Mouse (Mus musculus) left cerebral cortex, postnatal 14 days (tissue): ENCODE results near the gene Phldb3. TPM values are rescaled to one million over a fixed set of nuclear protein-coding genes. Genes with fewer than 3 reads are reported as not detected.

Experiments
- DNase-seq, 2 experiments: peaks; one replicate each; pipeline ENCODE4 v3.0.0; 2021 to 2022; ENCODE audit warnings: low spot score in 2 of 2, mixed read lengths in 1 of 2
- intact Hi-C: fragments of 180-260 bp; cut with DNase I; formaldehyde crosslinking; loops from one replicate; pipeline ENCODE4 v1.15.1; 2025
- total RNA-seq, 2 experiments: library from RNA; stranded (reverse); gene quantifications; 2 replicates each; pipeline ENCODE4 v1.2.3; 2021

The Phldb3 gene
- total RNA-seq, 2 experiments from 2014 or later = 0.42 TPM; not detected in 1

DNA sequence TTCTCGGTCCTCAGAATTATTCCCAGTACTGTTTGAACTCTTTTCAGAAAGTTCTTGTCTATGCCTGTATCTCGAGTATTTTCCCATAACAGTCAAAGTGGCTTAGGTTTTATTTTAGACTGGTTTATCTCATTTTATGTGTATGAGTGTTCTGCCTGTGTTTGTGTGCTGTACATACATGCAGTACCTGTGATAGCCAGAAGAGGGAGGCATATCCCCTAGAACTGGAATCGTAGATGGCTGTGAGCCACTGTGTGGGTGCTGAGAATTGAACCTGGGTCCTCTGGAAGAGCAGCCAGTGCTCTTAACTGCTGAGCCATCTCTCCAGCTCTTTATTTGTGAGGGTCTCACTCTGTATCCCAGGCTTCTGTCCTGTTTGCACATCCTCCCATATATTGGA lies 10.6 kb downstream of the Phldb3 start:
- intact Hi-C loops = no loop called here
- no peak for DNase-seq

DNA sequence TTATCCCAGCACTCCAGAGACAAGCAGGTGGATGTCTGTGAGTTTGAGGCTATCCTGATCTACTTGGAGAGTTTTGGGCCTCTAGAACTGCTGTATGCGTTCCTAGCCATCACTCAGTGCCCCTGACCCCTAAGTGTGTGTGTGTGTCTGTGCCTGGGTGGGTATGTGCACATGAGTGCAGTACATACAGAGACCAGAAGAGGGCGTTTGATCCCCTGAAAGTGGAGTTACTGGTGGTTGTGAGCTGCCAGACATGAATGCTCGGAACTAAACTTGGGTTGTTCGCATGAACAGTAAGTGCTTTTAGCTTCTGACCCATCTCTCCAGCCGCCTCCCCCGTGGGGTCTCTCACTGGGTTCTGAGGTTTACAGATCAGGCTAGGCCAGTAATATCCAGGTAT lies 12.4 kb downstream of the Phldb3 start:
- DNase-seq = no peak
- intact Hi-C loops = no loop called here

DNA sequence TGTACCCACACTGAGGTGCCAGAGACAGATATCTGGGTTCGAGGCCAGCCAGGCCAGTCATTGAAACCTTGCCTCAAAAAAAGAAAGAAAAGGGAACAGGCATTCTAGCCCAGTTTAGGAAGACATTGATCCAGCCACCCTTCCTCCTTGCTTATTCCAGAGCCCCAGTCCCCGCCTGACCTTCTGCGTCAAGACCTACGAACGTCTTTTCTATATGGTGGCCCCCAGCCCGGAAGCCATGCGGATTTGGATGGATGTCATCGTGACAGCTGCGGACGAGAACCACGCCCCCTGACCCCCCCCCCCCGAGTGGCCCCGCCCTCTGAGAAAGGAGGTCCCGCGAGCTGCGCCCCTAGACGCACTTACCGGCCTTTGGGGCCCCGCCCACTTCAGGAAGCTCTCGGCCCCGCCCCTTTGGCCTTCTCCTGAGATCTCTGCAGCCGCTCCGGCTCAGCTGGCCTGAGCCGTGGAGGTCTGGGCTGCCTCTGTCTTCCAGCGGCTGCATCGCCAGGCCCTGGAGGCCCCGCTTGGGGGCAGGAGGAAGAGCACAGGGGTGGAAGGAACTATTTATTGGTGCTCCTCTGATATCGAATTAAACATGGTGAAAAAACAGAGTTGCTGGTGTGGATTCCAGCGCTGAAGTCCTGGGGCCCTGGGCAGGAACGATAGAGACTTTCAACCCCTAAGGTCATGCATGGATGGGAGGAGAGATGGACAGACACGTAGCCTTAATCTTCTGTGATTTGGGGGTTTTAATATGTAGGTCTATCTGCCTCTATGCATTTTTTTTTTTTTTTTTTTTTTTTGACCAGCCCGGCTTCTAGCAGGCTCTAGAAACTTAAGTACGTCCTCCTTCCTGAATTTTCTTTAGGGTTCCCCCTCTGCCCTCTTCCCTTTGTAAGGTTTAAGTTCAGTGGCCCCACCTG lies 18.4 kb downstream of the Phldb3 start:
- intact Hi-C loops = no loop called here
- DNase-seq = peak; percentile 36 to 45

DNA sequence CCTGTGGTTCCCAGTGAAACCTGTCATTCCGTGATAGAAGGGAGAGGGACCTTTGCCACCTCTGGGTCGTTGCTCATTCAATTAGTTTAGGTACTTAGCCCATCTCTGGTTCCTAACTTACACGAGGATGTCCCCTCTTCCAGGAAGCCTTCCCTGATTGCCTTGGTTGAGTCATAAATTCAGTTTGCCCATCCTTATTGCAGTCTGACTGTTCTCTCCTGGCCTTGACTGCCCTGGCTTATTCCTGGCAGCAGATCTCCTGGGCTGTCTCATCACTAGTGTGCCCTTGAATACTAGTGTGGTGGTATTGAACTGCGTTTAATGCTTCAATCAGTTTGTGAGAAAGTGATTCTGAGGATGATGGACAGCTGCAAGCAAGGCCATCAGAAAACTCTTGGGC lies 19.1 kb downstream of the Phldb3 start:
- no peak for DNase-seq
- intact Hi-C loops = no loop called here

DNA sequence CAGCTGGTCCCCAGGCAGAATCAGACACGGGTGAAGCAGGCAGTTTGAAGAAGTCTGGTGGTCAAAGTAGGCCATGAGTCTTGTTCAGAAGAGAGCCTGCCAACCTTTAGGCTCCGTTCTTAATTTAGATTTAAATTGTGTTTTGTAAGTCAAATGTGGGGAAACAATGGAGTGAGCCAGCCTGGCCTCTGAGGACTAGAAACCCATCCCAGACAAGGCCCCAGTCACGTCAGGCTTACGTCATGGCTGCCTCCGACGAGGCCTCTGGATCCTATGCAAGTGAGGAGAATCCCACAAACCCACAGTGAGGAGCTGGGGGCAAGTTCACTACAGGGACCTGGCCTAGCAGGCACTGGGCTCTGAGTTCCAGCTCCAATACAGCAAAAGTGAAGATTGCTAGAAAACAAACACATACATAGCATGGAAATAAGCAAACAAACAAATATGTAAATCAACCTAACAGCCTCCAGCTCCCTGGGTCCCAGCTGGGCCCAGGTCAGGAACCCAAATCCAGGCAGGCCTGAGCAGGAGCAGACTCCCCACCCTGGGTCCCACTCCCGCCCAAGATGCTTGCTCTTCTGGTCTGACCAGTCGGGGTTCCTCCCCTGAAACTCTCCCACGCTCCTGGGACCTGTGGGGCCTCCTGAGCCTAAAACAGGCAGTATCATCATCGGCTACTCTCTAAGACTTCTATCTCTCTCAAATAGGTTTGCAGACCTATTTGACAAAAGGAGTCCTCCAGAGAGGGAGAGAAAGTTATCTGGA lies 19.7 kb downstream of the Phldb3 start:
- intact Hi-C loops = no loop called here
- no peak for DNase-seq

DNA sequence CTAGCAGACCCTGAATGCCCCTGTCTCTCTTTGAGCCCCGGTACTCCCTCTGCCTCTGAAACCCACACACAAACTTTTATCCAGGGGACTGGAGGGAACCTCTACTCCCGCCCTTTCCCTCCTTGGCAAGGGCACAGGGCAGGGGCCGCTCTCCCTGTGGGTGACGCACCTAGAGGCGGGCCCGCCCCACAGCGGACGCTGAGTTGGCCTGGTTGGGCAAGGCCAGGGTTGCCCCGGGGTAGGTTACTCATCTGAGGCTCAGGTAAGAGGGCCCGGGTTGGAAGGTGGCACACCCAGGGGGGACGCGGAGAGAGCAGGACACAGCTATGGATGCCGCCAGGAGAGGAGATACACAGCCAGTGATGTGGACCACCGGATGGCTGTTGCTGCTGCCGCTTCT lies 25.7 kb downstream of the Phldb3 start, which contains the start of gene Lypd3:
Gene Lypd3, plus strand, starts transcription at position 287 of the 400 bp plus-strand sequence.
- DNase-seq = no peak
- intact Hi-C loops = no loop called here

DNA sequence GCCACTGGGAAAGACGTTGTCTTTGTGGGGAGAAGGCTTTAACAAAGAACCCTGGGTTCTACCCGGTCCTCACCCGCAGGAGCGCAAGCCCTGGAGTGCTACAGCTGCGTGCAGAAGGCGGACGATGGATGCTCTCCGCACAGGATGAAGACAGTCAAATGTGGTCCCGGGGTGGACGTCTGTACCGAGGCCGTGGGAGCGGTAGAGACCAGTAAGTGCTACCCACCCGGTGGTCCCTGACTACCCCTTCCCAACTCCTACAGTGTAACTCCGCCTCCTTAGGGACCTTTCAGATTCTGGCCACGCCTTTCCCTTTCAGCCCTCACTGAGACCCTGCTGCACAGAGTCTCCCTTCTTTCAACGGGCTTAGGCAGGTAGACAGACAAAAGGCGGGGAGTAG lies 26.5 kb downstream of the Phldb3 start:
- intact Hi-C loops = no loop called here
- DNase-seq = no peak

DNA sequence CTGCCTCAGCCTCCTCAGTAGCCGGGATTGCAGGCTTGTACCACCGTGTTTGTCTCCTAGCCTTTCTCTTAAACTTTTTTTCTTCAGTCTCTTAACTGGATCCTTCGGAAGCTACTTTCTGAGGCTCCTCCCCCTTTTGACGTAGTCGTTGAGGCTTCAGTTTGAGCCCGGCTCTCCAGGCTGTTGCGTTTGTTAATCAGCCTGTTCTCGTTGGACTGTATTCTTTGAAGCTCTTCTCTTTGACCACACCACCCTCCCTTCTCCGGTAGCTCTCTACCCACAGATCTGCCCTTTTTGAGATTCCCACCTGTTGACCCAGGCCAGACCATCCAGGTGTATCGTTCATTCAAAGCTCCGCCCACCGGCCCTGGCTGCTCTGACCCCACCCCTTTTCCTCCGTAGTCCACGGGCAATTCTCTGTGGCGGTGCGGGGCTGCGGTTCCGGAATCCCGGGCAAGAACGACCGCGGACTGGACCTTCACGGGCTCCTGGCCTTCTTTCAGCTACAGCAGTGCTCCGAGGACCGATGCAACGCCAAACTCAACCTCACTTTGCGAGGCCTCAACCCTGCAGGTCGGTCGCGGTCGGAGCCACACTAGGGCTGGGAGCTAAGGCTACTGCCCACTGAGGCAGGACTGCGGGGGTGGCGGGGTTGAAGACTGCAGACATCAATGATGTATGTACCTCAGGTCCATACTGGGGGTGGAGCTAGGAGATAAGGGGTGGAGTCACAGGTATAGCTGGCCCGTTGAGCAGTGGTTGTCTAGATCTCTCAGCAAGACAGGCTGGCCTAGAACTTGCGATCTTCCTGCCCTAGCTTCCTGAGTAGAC lies 27.7 kb downstream of the Phldb3 start:
- DNase-seq = no peak
- intact Hi-C loops = no loop called here

DNA sequence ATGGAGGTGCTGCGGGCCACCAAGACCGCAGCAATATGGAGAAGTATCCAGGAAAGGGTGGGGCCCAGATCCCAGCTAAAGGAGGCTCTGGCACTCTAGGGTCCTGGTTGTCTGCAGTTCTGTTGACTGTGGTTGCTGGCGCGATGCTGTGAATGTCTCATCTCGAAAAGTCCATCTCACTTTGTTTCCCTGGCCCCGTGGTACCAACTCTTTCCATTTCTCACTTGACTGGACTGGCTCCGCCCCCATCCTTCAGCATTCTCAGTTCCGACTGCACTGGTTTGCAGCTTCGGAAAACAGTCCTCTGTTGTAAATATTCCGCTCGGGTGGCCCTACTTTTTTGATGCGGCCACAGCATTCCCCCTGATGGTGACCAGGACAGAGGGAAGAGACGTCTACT lies 29.9 kb downstream of the Phldb3 start:
- DNase-seq = no peak
- intact Hi-C loops = no loop called here

DNA sequence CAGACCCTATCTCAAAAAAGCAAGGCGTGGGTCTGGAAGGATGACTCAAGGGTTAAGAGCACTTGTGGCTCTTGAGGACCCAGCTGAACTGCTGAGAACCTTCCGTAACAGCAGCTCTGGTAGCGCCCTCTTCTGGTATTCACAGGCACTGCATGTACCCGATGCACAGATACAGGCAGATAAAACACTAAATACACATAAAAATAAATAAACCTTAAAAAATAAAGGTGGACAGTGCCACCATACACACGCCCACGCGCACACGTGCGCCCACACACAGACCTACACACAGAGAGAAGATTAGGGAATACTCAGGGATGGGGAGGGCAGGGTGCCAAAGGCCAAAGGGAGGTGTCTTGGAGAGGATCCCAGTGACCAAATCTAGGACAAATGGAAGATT lies 31.9 kb downstream of the Phldb3 start:
- intact Hi-C loops = no loop called here
- DNase-seq = peak; percentile 36 to 56

DNA sequence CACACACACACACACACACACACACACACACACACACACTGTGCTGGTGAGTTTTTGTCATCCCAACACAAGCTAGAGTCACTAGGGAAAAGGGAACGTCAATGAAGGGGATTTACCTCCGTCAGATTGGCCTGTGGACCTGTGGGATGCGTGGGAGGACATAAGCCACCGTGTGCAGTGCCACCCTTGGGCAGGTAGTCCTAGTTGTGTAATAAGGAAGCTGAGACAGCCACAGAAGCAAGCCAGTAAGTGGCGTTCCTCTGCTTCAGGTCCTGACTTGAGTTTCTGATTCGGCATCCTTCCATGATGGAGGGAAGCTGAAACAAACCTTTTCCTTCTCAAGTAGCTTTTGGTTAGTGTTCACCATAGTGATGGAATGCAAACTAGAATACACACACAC lies 33.9 kb downstream of the Phldb3 start:
- no peak for DNase-seq
- intact Hi-C loops = no loop called here

DNA sequence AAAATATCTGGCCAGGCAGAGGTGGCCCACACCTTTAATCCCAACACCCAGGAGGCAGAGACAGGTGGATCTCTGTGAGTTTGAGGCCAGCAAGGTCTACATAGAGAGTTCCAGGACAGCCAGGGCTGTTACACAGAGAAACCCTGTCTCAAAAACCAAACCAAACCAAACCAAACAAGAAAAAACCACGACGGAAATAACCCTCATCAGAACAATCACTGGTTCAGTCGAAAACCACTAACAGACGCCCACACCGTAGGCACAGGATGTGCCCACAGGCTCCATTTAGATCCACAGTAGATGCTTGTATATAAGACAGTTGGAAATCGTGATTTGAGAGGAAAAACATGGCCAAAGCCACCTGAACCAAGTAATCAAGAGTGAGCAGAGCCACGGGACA lies 34.4 kb downstream of the Phldb3 start:
- intact Hi-C loops = no loop called here
- DNase-seq = no peak

DNA sequence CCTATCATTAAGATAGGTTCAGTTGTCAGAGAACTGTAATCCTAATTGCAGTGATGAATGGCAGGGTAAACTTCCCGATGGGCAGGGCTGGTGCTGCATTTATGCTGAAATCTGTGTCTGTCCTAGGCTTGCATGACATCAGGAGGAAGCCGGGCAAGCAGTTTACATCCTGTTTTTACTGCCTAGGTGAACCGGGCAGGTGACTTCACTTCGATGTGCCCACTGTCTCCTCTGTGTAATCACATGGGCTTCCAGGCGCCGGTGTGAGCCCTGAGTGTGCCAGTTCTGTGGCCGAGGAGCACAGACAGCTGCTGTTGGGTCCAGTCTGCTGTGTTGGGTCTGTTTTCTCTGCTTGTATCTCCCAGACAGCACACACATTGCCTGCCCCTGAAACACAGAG lies 35.9 kb downstream of the Phldb3 start:
- intact Hi-C loops = no loop called here
- DNase-seq = no peak

DNA sequence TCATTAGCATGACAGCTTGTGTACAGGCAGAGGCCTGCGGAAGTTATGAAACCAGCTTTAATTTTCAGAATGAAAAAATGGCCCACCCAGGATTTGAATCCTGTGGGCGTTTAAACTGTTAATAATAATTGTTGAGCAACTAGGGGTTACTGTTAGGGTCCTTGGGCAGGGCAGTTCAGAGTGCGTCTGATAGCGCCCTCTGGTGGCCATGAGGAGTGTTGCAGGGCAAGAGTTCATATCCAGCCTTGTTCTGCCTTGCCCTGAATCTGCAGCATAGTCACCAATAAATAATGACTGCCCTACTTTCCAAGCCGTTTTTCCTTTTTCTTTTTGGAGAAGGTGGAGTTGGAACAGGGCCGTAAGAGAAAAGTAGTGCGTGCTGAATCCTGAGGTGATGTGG lies 43.1 kb downstream of the Phldb3 start:
- DNase-seq = peak; percentile 22 to 30
- intact Hi-C loops = no loop called here

DNA sequence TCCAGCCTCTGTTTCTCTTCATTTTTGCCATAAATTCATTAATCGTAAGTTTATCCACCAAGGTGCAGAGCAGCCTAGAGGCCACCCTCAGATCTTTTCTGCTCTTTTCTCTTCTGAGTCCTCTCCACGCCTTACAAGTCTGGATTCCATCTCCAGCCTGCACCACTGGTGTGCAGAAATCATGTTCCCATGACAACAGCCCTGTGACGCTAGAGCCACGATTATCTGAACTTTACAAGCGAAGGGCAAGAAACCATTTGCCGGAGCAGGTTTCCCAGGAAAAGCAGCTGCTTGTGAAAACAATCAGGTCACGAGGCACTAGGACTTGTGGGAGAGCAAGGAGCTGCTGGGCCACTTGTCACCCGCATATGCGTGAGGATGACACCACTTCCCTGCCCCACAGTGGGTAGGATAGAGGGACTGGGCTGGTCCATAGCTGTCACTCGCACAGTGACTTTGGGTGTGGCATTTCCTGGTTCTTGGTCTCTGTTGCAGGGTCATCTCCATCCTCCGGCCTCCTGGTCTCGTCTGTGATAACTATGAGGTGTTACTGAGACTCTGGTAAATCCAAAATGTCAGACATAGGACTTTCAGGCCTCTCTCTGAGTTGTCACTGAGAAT lies 49.3 kb downstream of the Phldb3 start:
- intact Hi-C loops = no loop called here
- peak in 1 of 2 experiments; percentile 15 for DNase-seq

DNA sequence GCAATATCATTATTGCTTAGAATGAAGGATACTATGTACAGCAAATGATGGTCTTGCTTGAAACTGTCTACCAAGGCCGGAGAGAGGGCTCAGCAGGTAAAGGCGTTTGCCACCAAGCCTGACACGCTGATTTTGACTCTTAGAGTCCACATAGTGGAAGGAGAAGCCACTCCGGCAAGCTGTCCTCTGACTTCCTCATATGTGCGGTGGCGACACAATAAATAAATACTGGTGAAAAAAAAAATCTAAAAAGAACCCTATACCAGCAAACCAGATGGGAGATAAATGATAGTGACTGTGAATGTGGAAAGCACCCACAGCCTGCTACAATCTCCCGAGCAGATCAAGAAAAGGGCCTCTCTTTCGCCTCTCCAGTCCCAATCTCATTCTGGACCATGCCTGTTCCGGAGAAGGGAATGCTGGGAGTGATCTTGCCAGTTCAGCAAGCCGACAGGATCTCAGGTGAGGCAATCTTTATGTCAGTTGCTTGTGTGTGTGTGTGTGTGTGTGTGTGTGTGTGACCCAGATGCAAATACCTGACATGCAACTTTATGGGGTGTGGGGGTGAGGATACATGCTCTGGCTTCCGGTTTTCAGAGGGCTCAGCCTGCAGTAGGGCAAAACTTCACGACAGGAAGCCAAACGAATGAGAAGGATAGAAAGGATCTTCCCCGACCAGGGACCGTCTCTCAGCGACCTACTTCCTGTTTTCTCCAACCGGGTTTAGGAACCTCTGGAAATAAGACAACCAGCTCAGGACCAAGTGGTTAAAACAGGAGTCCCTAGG lies 50.7 kb downstream of the Phldb3 start:
- no peak for DNase-seq
- intact Hi-C loops = no loop called here

DNA sequence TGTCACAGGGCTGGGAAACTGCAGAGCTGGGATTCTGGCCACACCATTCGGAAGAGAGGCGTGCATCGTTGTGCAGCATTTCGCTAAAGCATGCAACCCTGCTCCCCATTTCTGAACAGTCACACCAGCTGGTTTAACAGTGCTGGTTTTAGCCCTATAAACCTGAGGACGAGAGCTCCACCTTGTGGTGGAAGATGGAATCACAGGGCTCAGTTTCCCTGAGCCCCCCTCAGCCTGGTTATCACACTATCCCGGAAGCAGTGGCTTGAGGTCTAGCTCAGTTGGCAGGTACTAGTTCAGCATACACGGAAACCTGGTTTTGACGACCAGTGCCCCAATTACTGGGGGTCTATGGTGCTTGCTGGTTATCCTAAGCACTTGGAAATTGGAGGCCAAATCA lies 52.0 kb downstream of the Phldb3 start:
- intact Hi-C loops = loop anchor here (2.0 kb wide), 1 partner anchor 62 kb away; no protein-coding TSS in a partner anchor

DNA sequence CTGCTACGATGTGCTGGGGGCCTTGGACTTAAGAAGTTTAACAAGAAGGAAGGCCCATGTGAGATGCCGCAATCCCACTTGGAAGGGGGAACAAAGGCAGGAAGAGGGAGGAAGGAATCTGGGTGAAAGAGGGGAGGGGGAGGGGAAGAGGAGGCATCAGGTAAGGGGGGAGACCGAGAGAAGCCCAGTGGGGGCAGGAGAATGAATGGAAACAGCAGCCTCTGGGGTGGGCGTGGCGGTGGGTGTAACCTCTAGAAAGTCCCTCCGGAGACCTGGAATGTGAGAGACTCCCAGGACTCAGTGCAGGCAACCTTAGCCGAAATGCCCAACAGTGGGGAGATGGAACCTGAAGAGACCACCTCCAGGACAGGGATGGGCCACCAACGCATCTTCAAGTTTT lies 53.7 kb downstream of the Phldb3 start:
- intact Hi-C loops = no loop called here
- DNase-seq = no peak

More for the DNA sequence above, 52.0 kb downstream of the Phldb3 start:
- peak; percentile 64 to 79 for DNase-seq

DNA sequence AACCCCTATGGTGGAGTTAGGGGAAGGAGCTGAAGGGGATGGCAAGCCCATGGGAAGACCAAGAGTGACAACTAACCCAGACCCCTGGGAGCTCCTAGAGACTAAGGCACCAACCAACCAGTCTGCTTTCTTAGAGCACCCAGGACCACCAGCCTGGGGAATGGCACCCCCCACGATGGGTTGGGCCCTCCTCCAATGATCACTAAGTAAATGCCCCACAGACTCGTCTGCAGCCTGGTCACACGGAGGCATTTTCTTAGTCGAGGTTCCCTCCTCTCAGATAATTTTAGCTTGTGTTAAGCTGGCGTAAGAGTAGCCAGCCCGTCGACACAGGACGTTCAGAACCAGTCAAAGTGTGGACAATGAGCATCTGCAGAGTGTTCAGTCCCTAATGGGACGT lies 54.4 kb downstream of the Phldb3 start:
- no peak for DNase-seq
- intact Hi-C loops = no loop called here
